In genomic region chr16:95584751-95585528, GRCm38 (mm10) we compare ENCODE assay signal across 8 mouse cellular contexts. TPM values are rescaled to one million over a fixed set of nuclear protein-coding genes. Genes with fewer than 3 reads are reported as not detected.
DNase-seq lines count a peak whose midpoint lies in the region; ATAC-seq and TF ChIP-seq lines count a peak whose summit lies in the region.

No protein-coding gene starts in this region.

- H3K4me2 ChIP-seq in liver, embryonic 15.5 days: peak overlapping the region; percentile 37

- H3K36me3 ChIP-seq in thymus, adult 2 months (ENCODE audit: control insufficient read depth, insufficient read depth, low read length): no peaks in the 10 kb centered on the region
- no peaks in the 10 kb centered on the region for H3K36me3 ChIP-seq in liver, embryonic 15.5 days (replicated peaks)

- H3K27me3 ChIP-seq in thymus, adult 2 months (ENCODE audit: control insufficient read depth, insufficient read depth, low read length): peaks cover 13% of the 10 kb centered on the region
- H3K27me3 ChIP-seq in liver, embryonic 15.5 days: peaks cover 63% of the 10 kb centered on the region

- WGBS in thymus, adult 2 months: 17% methylated on average over 37 of the region's 37 CpGs
- WGBS in liver, embryonic 15.5 days (ENCODE audit: insufficient replicate concordance): 15% methylated on average over 37 of the region's 37 CpGs

- no peaks in the 10 kb centered on the region for H3K9me3 ChIP-seq in liver, embryonic 15.5 days (replicated peaks)

- peak overlapping the region; percentile 13 for H3K4me3 ChIP-seq in thymus, adult 2 months (ENCODE audit: control insufficient read depth, insufficient read depth, low read length)
- peak overlapping the region; percentile 17 for H3K4me3 ChIP-seq in liver, embryonic 15.5 days (replicated peaks)

- ATAC-seq in liver, embryonic 15.5 days (ENCODE audit: insufficient read depth): no peak

- H3K9ac ChIP-seq in liver, embryonic 15.5 days: no peak overlapping the region

- no peak overlapping the region for H3K27ac ChIP-seq in thymus, adult 2 months (ENCODE audit: control insufficient read depth, insufficient read depth, low read length)
- H3K27ac ChIP-seq in liver, embryonic 15.5 days (replicated peaks): no peak overlapping the region

- peaks cover 9% of the 10 kb centered on the region for H3K4me1 ChIP-seq in thymus, adult 2 months (replicated peaks; ENCODE audit: control insufficient read depth, insufficient read depth, low read length)
- peaks cover 4% of the 10 kb centered on the region; the same call in 1 of the 2 replicates for H3K4me1 ChIP-seq in liver, embryonic 15.5 days (replicated peaks)

- TF ChIP-seq CTCF in thymus, adult 2 months (IDR thresholded peaks at IDR 0.05; ENCODE audit: borderline replicate concordance, control insufficient read depth, extremely low read depth, insufficient read depth, low read length, poor library complexity): no peak

- TF ChIP-seq POLR2A in thymus, adult 2 months (IDR thresholded peaks at IDR 0.05; ENCODE audit: control insufficient read depth, extremely low read depth, insufficient read depth, low read length, poor library complexity): no peak

- DNase-seq in embryo, embryonic 10.5 days (ENCODE audit: low spot score): peak; percentile 28
- no peak for DNase-seq in embryo, embryonic 11 days
- no peak for DNase-seq in thymus, adult 2 months
- no peak for DNase-seq in thymus, adult 18-20 months
- peak; percentile 51 for DNase-seq in thymus, postnatal 4 days
- no peak for DNase-seq in left cerebral cortex, adult 18-20 months (ENCODE audit: low spot score in 2 of 2)
- DNase-seq in adrenal gland, adult (ENCODE audit: inconsistent age in 2 of 2, low spot score in 1 of 2): no peak

RNA-seq across cellular contexts. Expression of gene Erg, which starts 1.5 kb away (rescaled TPM):
- polyA plus RNA-seq in thymus, adult 2 months (2012; rRNA removed): 3.7 and 4.0 TPM in 2 replicates
- polyA plus RNA-seq in liver, embryonic 15.5 days (2015; fragmentation: Nextera tagmentation; extraction: Ambion mirVana): 1.8 and 2.0 TPM in 2 replicates
- total RNA-seq in left cerebral cortex, adult 18-20 months (2021): 1 to 10 TPM; 3.7 to 4.4 TPM

Comparison
In these comparisons a context has a peak if more than half of its experiments do, and no peak if none do; other contexts are left out.
1. DNase-seq: peak in embryo, embryonic 10.5 days (single experiment) and thymus, postnatal 4 days (single experiment); none in embryo, embryonic 11 days (single experiment), thymus, adult 2 months (single experiment), thymus, adult 18-20 months (0 of 2), left cerebral cortex, adult 18-20 months (0 of 2) and adrenal gland, adult (0 of 2).